Mouse (Mus musculus) heart, adult 18-20 months (tissue): ENCODE measurements around the gene Pacrg. TPM values are rescaled to one million over a fixed set of nuclear protein-coding genes. Genes with fewer than 3 reads are reported as not detected.

Source experiments
- DNase-seq, 2 experiments: peaks; one replicate each; pipeline ENCODE4 v3.0.0; 2021 to 2022; ENCODE audit warnings: mixed read lengths in 1 of 2
- total RNA-seq, 2 experiments: library from RNA; stranded (reverse); gene quantifications; 2 replicates each; pipeline ENCODE4 v1.2.3; 2021

Pacrg gene
- total RNA-seq, 2 experiments from 2014 or later, result 1.1 to 2.1 TPM

GRCm38 (mm10) chr17:10549825-10550224, 290.3 kb downstream of the Pacrg start:
- DNase-seq, result no peak

- DNase-seq, result no peak
Observed at GRCm38 (mm10) chr17:10548969-10549368, 291.1 kb downstream of the Pacrg start.

- DNase-seq, result no peak
Observed at GRCm38 (mm10) chr17:10540772-10541171, 299.3 kb downstream of the Pacrg start.

- no peak for DNase-seq
Observed at GRCm38 (mm10) chr17:10534206-10534605, 305.9 kb downstream of the Pacrg start.

- no peak for DNase-seq
Observed at GRCm38 (mm10) chr17:10533461-10533860, 306.6 kb downstream of the Pacrg start.

- DNase-seq, result peak in 1 of 2 experiments; percentile 39
Observed at GRCm38 (mm10) chr17:10531024-10531423, 309.1 kb downstream of the Pacrg start.

GRCm38 (mm10) chr17:10529329-10529955, 310.7 kb downstream of the Pacrg start:
- DNase-seq, result no peak

GRCm38 (mm10) chr17:10521282-10521681, 318.8 kb downstream of the Pacrg start:
- no peak for DNase-seq

- DNase-seq, result no peak
Observed at GRCm38 (mm10) chr17:10519506-10520155, 320.5 kb downstream of the Pacrg start.

GRCm38 (mm10) chr17:10514812-10515211, 325.3 kb downstream of the Pacrg start:
- no peak for DNase-seq

- DNase-seq, result peak; percentile 59 to 60
Observed at GRCm38 (mm10) chr17:10510913-10511759, 329.0 kb downstream of the Pacrg start.

- DNase-seq, result peak; percentile 41 to 55
Observed at GRCm38 (mm10) chr17:10510467-10510866, 329.6 kb downstream of the Pacrg start.

- DNase-seq, result no peak
Observed at GRCm38 (mm10) chr17:10508088-10508487, 332.0 kb downstream of the Pacrg start.

- no peak for DNase-seq
Observed at GRCm38 (mm10) chr17:10507466-10507865, 332.6 kb downstream of the Pacrg start.

- no peak for DNase-seq
Observed at GRCm38 (mm10) chr17:10506896-10507295, 333.2 kb downstream of the Pacrg start.

GRCm38 (mm10) chr17:10501439-10501838, 338.7 kb downstream of the Pacrg start:
- DNase-seq, result peak in 1 of 2 experiments; percentile 40

- DNase-seq, result peak in 1 of 2 experiments; percentile 64
Observed at GRCm38 (mm10) chr17:10500795-10501432, 339.2 kb downstream of the Pacrg start.

GRCm38 (mm10) chr17:10498935-10499655, 341.0 kb downstream of the Pacrg start:
- no peak for DNase-seq

- DNase-seq, result peak in 1 of 2 experiments; percentile 44
Observed at GRCm38 (mm10) chr17:10497781-10498420, 342.2 kb downstream of the Pacrg start.

- no peak for DNase-seq
Observed at GRCm38 (mm10) chr17:10496066-10496465, 344.0 kb downstream of the Pacrg start.

GRCm38 (mm10) chr17:10495588-10495987, 344.5 kb downstream of the Pacrg start:
- peak in 1 of 2 experiments; percentile 47 for DNase-seq
